Mouse (Mus musculus) MEL (cell line): ENCODE measurements around the gene Cox6a1.

ENCODE experiments used
- CTCF ChIP-seq, 3 experiments: IDR thresholded peaks in 2 of 3; conservative IDR thresholded peaks in 1 of 3; 2 replicates each; pipeline ENCODE4 v1.5.1; 2011 to 2012; ENCODE audit warnings: low read length in 3 of 3, low read depth in 2 of 3, mild to moderate bottlenecking in 2 of 3, improper control_type of control experiment in 1 of 3, inconsistent platforms in 1 of 3, mixed read lengths in 1 of 3, moderate library complexity in 1 of 3; ENCODE audit not compliant: control insufficient read depth in 1 of 3, insufficient read depth in 1 of 3, poor library complexity in 1 of 3, severe bottlenecking in 1 of 3
- ZNF384 ChIP-seq: IDR thresholded peaks from 2 replicates; pipeline ENCODE4 v1.6.1; 2012; ENCODE audit warnings: low read depth, mild to moderate bottlenecking, inconsistent platforms, low read length, improper control_type of control experiment

- TF ChIP-seq CTCF (IDR thresholded peaks at IDR 0.05 in 2 of 3, conservative IDR thresholded peaks at IDR 0.05 in 1 of 3; ENCODE audit: control insufficient read depth in 1 of 3, insufficient read depth in 1 of 3, low read depth in 2 of 3, low read length in 3 of 3, poor library complexity in 1 of 3, severe bottlenecking in 1 of 3) (no peak), ZNF384 (no peak)
These were observed 46.1 kb upstream of the Cox6a1 start for GRCm38 (mm10) chr5:115394836-115395235.
